Mouse (Mus musculus) liver, postnatal 0 days (tissue): ENCODE data around the gene Rhbdf2. TPM values are rescaled to one million over a fixed set of nuclear protein-coding genes. Genes with fewer than 3 reads are reported as not detected.

Experiments used
- ATAC-seq: fragments of 200-750 bp; cut with Nextera tagmentation; 2 replicates; pipeline ENCODE4 v1.8.0; 2017; ENCODE audit warnings: mild to moderate bottlenecking, moderate library complexity
- DNase-seq: peaks from one replicate; pipeline ENCODE4 v3.0.0-alpha.2; 2016
- H3K27ac ChIP-seq: fragments of 300-500 bp; sonication (generic); 2 replicates; pipeline ENCODE4 v1.5.1; 2014; ENCODE audit warnings: antibody characterized with exemption, moderate library complexity, mild to moderate bottlenecking, low read depth
- H3K27me3 ChIP-seq: fragments of 300-500 bp; sonication (generic); 2 replicates; pipeline ENCODE4 v1.6.1; 2014; ENCODE audit warnings: low read length, control low read depth, mixed read lengths; ENCODE audit not compliant: insufficient read depth
- H3K36me3 ChIP-seq: fragments of 300-500 bp; sonication (generic); replicated peaks from 2 replicates; pipeline ENCODE4 v1.6.1; 2014; ENCODE audit warnings: mild to moderate bottlenecking, control low read depth, low read length, moderate library complexity, mixed read lengths; ENCODE audit not compliant: insufficient read depth
- H3K4me1 ChIP-seq: fragments of 300-500 bp; sonication (generic); 2 replicates; pipeline ENCODE4 v1.6.1; 2014; ENCODE audit warnings: antibody characterized with exemption, mild to moderate bottlenecking, control low read depth; ENCODE audit not compliant: insufficient read depth
- H3K4me2 ChIP-seq: fragments of 300-500 bp; sonication (generic); 2 replicates; pipeline ENCODE4 v1.6.1; 2014; ENCODE audit warnings: low read depth, mild to moderate bottlenecking, low read length, moderate library complexity, mixed read lengths
- H3K4me3 ChIP-seq: fragments of 300-500 bp; sonication (generic); 2 replicates; pipeline ENCODE4 v1.5.1; 2014; ENCODE audit warnings: low read depth, low read length
- H3K9ac ChIP-seq: fragments of 300-500 bp; sonication (generic); replicated peaks from 2 replicates; pipeline ENCODE4 v1.6.1; 2014; ENCODE audit warnings: mild to moderate bottlenecking, moderate library complexity
- H3K9me3 ChIP-seq: fragments of 300-500 bp; sonication (generic); 2 replicates; pipeline ENCODE4 v1.6.1; 2016; ENCODE audit warnings: mild to moderate bottlenecking, control low read depth, low read length, mixed read lengths
- CTCF ChIP-seq: sonication (generic); IDR thresholded peaks from 2 replicates; pipeline ENCODE4 v1.5.1; 2016; ENCODE audit warnings: antibody characterized with exemption, low read depth
- EP300 ChIP-seq: IDR thresholded peaks from 2 replicates; pipeline ENCODE4 v1.6.1; 2016; ENCODE audit warnings: antibody characterized with exemption, low read depth, mild to moderate bottlenecking
- WGBS: fragments of 180-500 bp; shearing (Covaris S2); extraction: QIAGEN DNeasy Blood & Tissue Kit; methylation state at CpG from one replicate; pipeline ENCODE4 v1.1.7; 2014; ENCODE audit not compliant: insufficient replicate concordance; 5-methylcytosine and 5-hydroxymethylcytosine counted together
- polyA plus RNA-seq: library from polyadenylated mRNA; unstranded; fragments of >200 nt; fragmentation: Nextera tagmentation; extraction: Ambion mirVana; gene quantifications from 2 replicates; pipeline ENCODE4 v1.2.1, GENCODE M21; 2015

Gene Rhbdf2
- polyA plus RNA-seq, 1 experiment from 2014 or later: 4.9 TPM

GRCm38 (mm10) chr11:116581376-116581814, 45.4 kb downstream of the Rhbdf2 start, which contains the start of gene Ube2o:
TSS of gene Ube2o (minus strand) at chr11:116581447.
- peak within 1 kb of the TSS; percentile 91 for H3K27ac ChIP-seq
- peaks cover 9% of the 10 kb centered on the region; the same call in 1 of the 2 replicates for H3K36me3 ChIP-seq
- peak within 1 kb of the TSS; percentile 89 for H3K4me2 ChIP-seq
- H3K4me1 ChIP-seq: peaks cover 18% of the 10 kb centered on the region
- ATAC-seq (peak; percentile 86), DNase-seq (peak; percentile 92)
- peak within 1 kb of the TSS; percentile 80 for H3K4me3 ChIP-seq
- H3K9me3 ChIP-seq: no peaks in the 10 kb centered on the region
- H3K27me3 ChIP-seq: no peaks in the 10 kb centered on the region
- TF ChIP-seq EP300: no peak
- peak; percentile 64 for TF ChIP-seq CTCF
- WGBS: 2% methylated on average over 25 of the region's 51 CpGs
- H3K9ac ChIP-seq: peak within 1 kb of the TSS; percentile 90

GRCm38 (mm10) chr11:116580711-116581375, 46.0 kb downstream of the Rhbdf2 start:
- H3K27me3 ChIP-seq: no peaks in the 10 kb centered on the region
- WGBS: under 1% methylated on average over 62 of the region's 91 CpGs
- peak; percentile 71 for ATAC-seq
- peak; percentile 77 for DNase-seq
- H3K4me1 ChIP-seq: peaks cover 20% of the 10 kb centered on the region
- peaks cover 9% of the 10 kb centered on the region; the same call in 1 of the 2 replicates for H3K36me3 ChIP-seq
- TF ChIP-seq CTCF (no peak), EP300 (no peak)
- no peaks in the 10 kb centered on the region for H3K9me3 ChIP-seq
- peak overlapping the region; percentile 91 for H3K27ac ChIP-seq
- peak overlapping the region; percentile 90 for H3K9ac ChIP-seq
- peak overlapping the region; percentile 89 for H3K4me2 ChIP-seq
- H3K4me3 ChIP-seq: peak overlapping the region; percentile 80

- ATAC-seq (peak; percentile 63), DNase-seq (no peak)
- TF ChIP-seq EP300: peak; percentile 90
- TF ChIP-seq CTCF: no peak
- Histone ChIP-seq H3K36me3 (peaks cover 9% of the 10 kb centered on the region; the same call in 1 of the 2 replicates), H3K4me1 (peaks cover 25% of the 10 kb centered on the region), H3K27ac (peak overlapping the region; percentile 91), H3K4me3 (peak overlapping the region; percentile 80), H3K9ac (peak overlapping the region; percentile 90), H3K27me3 (no peaks in the 10 kb centered on the region), H3K4me2 (peak overlapping the region; percentile 89), H3K9me3 (no peaks in the 10 kb centered on the region)
- WGBS: 22% methylated on average over 10 of the region's 10 CpGs
These were observed 46.7 kb downstream of the Rhbdf2 start for GRCm38 (mm10) chr11:116580031-116580652.

GRCm38 (mm10) chr11:116579280-116579679, 47.5 kb downstream of the Rhbdf2 start:
- peak overlapping the region; percentile 44 for H3K9ac ChIP-seq
- H3K36me3 ChIP-seq: peaks cover 9% of the 10 kb centered on the region; the same call in 1 of the 2 replicates
- H3K27ac ChIP-seq: peak overlapping the region; percentile 91
- peak overlapping the region; percentile 89 for H3K4me2 ChIP-seq
- DNase-seq (no peak), ATAC-seq (no peak)
- H3K4me1 ChIP-seq: peaks cover 32% of the 10 kb centered on the region
- H3K9me3 ChIP-seq: no peaks in the 10 kb centered on the region
- no peak for TF ChIP-seq EP300
- TF ChIP-seq CTCF: no peak
- peak overlapping the region; percentile 80 for H3K4me3 ChIP-seq
- no peaks in the 10 kb centered on the region for H3K27me3 ChIP-seq
- 87% methylated on average over 3 of the region's 3 CpGs for WGBS

- 87% methylated on average over 2 of the region's 2 CpGs for WGBS
- H3K4me1 ChIP-seq: peaks cover 57% of the 10 kb centered on the region
- no peak for ATAC-seq
- H3K27me3 ChIP-seq: no peaks in the 10 kb centered on the region
- H3K9ac ChIP-seq: no peak overlapping the region; the same call in 1 of the 2 replicates
- DNase-seq: no peak
- no peaks in the 10 kb centered on the region for H3K9me3 ChIP-seq
- no peak for TF ChIP-seq EP300
- no peak for TF ChIP-seq CTCF
- peak overlapping the region; percentile 71 for H3K4me2 ChIP-seq
- no peak overlapping the region for H3K27ac ChIP-seq
- peaks cover 15% of the 10 kb centered on the region; the same call in 1 of the 2 replicates for H3K36me3 ChIP-seq
- H3K4me3 ChIP-seq: no peak overlapping the region
These were observed 51.4 kb downstream of the Rhbdf2 start for GRCm38 (mm10) chr11:116575396-116575795.

GRCm38 (mm10) chr11:116574982-116575381, 51.8 kb downstream of the Rhbdf2 start:
- H3K4me2 ChIP-seq: peak overlapping the region; percentile 71
- peak overlapping the region; percentile 93; the same call in 1 of the 2 replicates for H3K27ac ChIP-seq
- H3K4me3 ChIP-seq: no peak overlapping the region
- ATAC-seq (no peak), DNase-seq (no peak)
- 72% methylated on average over 6 of the region's 6 CpGs for WGBS
- peaks cover 54% of the 10 kb centered on the region for H3K4me1 ChIP-seq
- peaks cover 15% of the 10 kb centered on the region; the same call in 1 of the 2 replicates for H3K36me3 ChIP-seq
- no peaks in the 10 kb centered on the region for H3K27me3 ChIP-seq
- no peaks in the 10 kb centered on the region for H3K9me3 ChIP-seq
- H3K9ac ChIP-seq: peak overlapping the region; percentile 35; the same call in 1 of the 2 replicates
- TF ChIP-seq CTCF (no peak), EP300 (no peak)
